Mouse (Mus musculus) cortical plate, adult 2 months (tissue): Measurements from ENCODE around the gene Ptcra. TPM values are rescaled to one million over a fixed set of nuclear protein-coding genes. Genes with fewer than 3 reads are reported as not detected.

Source experiments
- H3K27ac ChIP-seq: fragments of 200-500 bp; 2 replicates; pipeline ENCODE4 v1.5.1; 2012; ENCODE audit warnings: low read length, control low read depth, inconsistent platforms; ENCODE audit not compliant: insufficient read depth
- H3K4me1 ChIP-seq: fragments of 200-500 bp; 2 replicates; pipeline ENCODE4 v1.6.1; 2011; ENCODE audit warnings: low read length; ENCODE audit not compliant: control insufficient read depth, insufficient read depth
- H3K4me3 ChIP-seq: fragments of 200-500 bp; 2 replicates; pipeline ENCODE4 v1.5.1; 2011; ENCODE audit warnings: mild to moderate bottlenecking, low read length, control low read depth; ENCODE audit not compliant: insufficient read depth
- CTCF ChIP-seq: fragments of 200-500 bp; IDR thresholded peaks from 2 replicates; pipeline ENCODE4 v1.5.1; 2011; ENCODE audit warnings: mild to moderate bottlenecking, control low read depth, low read length; ENCODE audit not compliant: insufficient read depth; ENCODE audit errors: extremely low read depth
- POLR2A ChIP-seq: fragments of 200-500 bp; IDR thresholded peaks from 2 replicates; pipeline ENCODE4 v1.6.1; 2011; ENCODE audit warnings: mild to moderate bottlenecking, low read length, control low read depth; ENCODE audit not compliant: insufficient read depth; ENCODE audit errors: extremely low read depth
- polyA plus RNA-seq: library from polyadenylated mRNA; depleted of rRNA; stranded (reverse); fragments of >200 nt; gene quantifications from 2 replicates; pipeline ENCODE4 v1.2.3, GENCODE M21; 2012

The Ptcra gene
- polyA plus RNA-seq, 1 experiment = 0.50 TPM

DNA sequence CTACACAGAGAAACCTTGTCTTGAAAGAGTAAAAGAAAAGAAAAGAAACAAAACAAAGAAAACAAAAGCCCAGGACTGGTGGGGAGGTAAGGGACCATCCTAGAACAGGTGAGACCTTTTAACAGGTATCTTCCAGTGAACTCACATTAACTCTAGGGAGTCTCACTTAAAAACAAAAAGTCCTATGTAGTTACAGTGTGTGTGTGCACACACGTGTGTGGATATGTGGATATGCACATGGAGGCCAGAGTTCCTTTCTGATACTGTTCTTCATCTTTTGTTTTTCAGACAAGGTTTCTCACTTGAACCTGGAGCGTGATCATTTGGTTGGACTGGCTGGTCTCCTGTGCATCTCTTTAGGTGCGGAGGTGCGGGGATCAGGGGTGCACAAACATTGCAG, 12.9 kb downstream of the Ptcra start:
- H3K27ac ChIP-seq = no peak overlapping the region
- peaks cover 3% of the 10 kb centered on the region; the same call in 1 of the 2 replicates for H3K4me1 ChIP-seq
- TF ChIP-seq CTCF (no peak), POLR2A (no peak)
- H3K4me3 ChIP-seq = peak overlapping the region; percentile 88; the same call in 1 of the 2 replicates

DNA sequence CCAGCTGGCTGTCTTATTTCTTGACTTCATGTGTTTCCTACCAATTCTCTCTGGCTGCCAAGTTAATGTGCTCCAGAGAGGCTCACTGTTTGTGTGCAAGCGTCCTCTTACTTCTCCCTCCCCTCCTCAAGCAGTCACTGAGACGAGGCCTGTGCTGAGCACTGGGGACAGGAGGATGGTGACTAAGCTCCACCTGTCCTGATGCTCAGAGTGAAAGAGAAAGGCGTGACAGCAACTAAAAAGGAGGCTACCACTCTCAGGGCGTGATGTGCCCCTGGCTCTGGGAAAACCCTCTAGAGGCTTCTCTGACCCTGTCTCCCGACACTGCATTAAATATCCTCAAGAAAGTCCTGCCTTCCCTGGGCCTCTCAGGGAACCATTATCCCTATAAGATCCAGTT, 14.2 kb downstream of the Ptcra start:
- Histone ChIP-seq H3K27ac (no peak overlapping the region), H3K4me3 (no peak overlapping the region), H3K4me1 (peaks cover 3% of the 10 kb centered on the region; the same call in 1 of the 2 replicates)
- TF ChIP-seq POLR2A (no peak), CTCF (no peak)

- TF ChIP-seq POLR2A = no peak
- no peak for TF ChIP-seq CTCF
- no peak overlapping the region for H3K27ac ChIP-seq
- H3K4me3 ChIP-seq = no peak overlapping the region
- peaks cover 3% of the 10 kb centered on the region; the same call in 1 of the 2 replicates for H3K4me1 ChIP-seq
Measured at GRCm38 (mm10) chr17:46747806-46748205, 15.7 kb downstream of the Ptcra start.

DNA sequence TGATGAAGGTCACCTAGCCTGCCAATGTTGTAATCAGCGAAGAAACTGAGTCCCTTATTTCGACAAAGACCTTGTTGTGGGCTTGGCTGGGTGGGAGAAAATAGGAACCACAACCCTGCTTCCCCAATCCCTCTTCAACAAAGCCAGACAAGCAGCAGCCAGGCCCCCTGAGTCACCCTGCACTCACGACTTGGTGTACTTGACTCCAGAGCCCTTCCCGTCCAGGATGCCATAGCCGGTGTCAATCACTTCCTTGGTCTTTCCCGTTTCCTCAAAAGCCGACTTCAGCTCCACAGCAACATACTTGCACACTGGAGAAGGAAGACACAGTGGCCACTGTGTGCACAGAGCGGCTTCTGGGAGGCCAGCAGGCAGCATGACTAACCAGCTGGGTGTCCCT, 16.3 kb downstream of the Ptcra start:
- TF ChIP-seq POLR2A (no peak), CTCF (no peak)
- peaks cover 3% of the 10 kb centered on the region; the same call in 1 of the 2 replicates for H3K4me1 ChIP-seq

DNA sequence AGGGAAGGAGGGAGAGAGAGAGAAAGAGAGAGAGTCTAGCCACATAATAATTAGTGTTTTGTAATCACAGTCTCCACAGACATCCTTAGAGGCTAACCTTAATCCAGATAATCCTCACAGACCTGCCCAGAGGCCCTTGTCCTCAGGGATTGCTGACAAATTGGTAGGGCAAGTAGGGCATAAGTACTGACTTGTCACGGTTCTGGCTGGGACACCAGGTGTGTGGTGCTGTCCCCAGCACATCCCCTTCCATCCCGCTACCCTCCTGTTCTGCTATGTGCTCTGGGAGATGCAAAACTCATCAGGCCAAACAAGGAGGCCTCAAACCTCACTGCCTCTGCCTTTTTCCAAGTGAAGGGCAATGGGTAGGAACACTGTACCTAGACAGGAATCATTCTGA, 18.0 kb downstream of the Ptcra start:
- Histone ChIP-seq H3K27ac (no peak overlapping the region), H3K4me3 (no peak overlapping the region), H3K4me1 (no peaks in the 10 kb centered on the region)
- TF ChIP-seq POLR2A (no peak), CTCF (no peak)

More for the DNA sequence above, 16.3 kb downstream of the Ptcra start:
- no peak overlapping the region for H3K4me3 ChIP-seq
- H3K27ac ChIP-seq = no peak overlapping the region

DNA sequence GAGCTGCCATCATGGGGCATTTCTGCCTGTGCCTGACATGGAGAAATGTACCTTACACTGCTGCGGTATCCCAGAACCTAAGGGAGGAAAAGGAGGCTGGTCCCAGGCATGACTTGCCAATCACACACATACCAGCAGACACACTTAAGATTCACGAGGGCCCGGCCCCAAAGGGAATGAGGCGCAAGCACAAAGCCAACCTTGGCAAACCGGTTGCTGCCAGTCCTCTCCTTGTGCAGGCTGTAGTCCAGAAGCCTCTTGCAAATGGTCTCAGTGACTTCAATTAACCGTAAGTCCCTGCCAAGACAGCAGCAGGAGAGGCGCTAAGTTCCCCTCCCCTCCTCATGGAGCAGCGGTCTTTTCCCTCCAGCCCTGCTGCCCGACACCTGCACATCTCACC, 20.5 kb downstream of the Ptcra start:
- Histone ChIP-seq H3K4me3 (no peak overlapping the region), H3K4me1 (no peaks in the 10 kb centered on the region), H3K27ac (no peak overlapping the region)
- TF ChIP-seq CTCF (no peak), POLR2A (no peak)

GRCm38 (mm10) chr17:46741305-46741704, 22.2 kb downstream of the Ptcra start:
- Histone ChIP-seq H3K27ac (no peak overlapping the region), H3K4me1 (no peaks in the 10 kb centered on the region), H3K4me3 (no peak overlapping the region)
- TF ChIP-seq CTCF = no peak
- no peak for TF ChIP-seq POLR2A

GRCm38 (mm10) chr17:46736160-46736559, 27.4 kb downstream of the Ptcra start:
- Histone ChIP-seq H3K4me3 (no peak overlapping the region), H3K27ac (no peak overlapping the region), H3K4me1 (no peaks in the 10 kb centered on the region)
- peak; percentile 42 for TF ChIP-seq CTCF
- TF ChIP-seq POLR2A = no peak

- TF ChIP-seq CTCF = no peak
- Histone ChIP-seq H3K4me1 (no peaks in the 10 kb centered on the region), H3K27ac (no peak overlapping the region), H3K4me3 (no peak overlapping the region)
Measured at GRCm38 (mm10) chr17:46735287-46735686, 28.2 kb downstream of the Ptcra start.

DNA sequence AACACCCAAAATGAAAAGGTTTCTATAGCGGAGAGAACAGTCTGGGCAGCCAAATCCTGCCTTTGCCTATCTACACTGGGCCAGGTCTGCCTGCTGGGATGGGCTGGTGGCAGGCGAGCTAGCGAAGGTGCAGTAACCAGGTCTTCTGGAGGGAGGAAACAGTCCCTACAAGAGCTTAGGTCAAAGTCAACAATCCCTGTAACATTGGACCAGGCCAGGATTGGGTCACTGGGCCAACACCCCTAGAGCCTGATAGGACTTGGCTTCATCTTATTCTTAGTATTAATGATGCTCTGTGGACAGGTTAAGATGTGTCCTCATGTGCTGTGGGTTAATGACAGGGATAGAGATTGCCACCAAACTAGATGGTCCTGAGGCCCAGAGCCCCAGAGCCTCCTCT, 29.5 kb downstream of the Ptcra start:
- H3K27ac ChIP-seq = no peak overlapping the region
- TF ChIP-seq POLR2A = no peak
- no peak for TF ChIP-seq CTCF
- H3K4me3 ChIP-seq = no peak overlapping the region
- H3K4me1 ChIP-seq = no peaks in the 10 kb centered on the region
